Mouse (Mus musculus) layer of hippocampus, postnatal 10 days (tissue): ENCODE results near the gene Dctd. TPM values are rescaled to one million over a fixed set of nuclear protein-coding genes. Genes with fewer than 3 reads are reported as not detected.
A peak's percentile ranks its signal among the peaks of the same experiment; 100 is the strongest.

ENCODE experiments used
- DNase-seq, 2 experiments: peaks; one replicate each; pipeline ENCODE4 v3.0.0; 2021; ENCODE audit warnings: low spot score in 2 of 2
- long read RNA-seq: library from polyadenylated mRNA; stranded (forward); transcript quantifications from one replicate; pipeline ENCODE4 v2.0.0, GENCODE M21; 2023
- total RNA-seq, 2 experiments: library from RNA; stranded (reverse); gene quantifications; 2 replicates each; pipeline ENCODE4 v1.2.3; 2021

Dctd gene
- total RNA-seq: 1 to 10 TPM; 8.5 to 9.3 TPM
- long read RNA-seq, partial matches to known transcripts: 1 of 7 reads
- long read RNA-seq, other reads (novel, unspliced or antisense): 4 of 7 reads

GRCm38 (mm10) chr8:48098792-48099191 lies at the start of gene Dctd:
Gene Dctd (plus strand): TSS chr8:48099092.
- DNase-seq: no peak

GRCm38 (mm10) chr8:48053611-48054010 lies 45.3 kb upstream of the Dctd start:
- no peak for DNase-seq

- no peak for DNase-seq
These were observed 35.3 kb upstream of the Dctd start for GRCm38 (mm10) chr8:48063526-48064072.

- DNase-seq: no peak
These were observed 24.7 kb upstream of the Dctd start for GRCm38 (mm10) chr8:48074149-48074548.

GRCm38 (mm10) chr8:48082343-48082742 lies 16.5 kb upstream of the Dctd start:
- no peak for DNase-seq

- DNase-seq: no peak
These were observed 8.2 kb upstream of the Dctd start for GRCm38 (mm10) chr8:48090661-48091060.

GRCm38 (mm10) chr8:48095378-48095777 lies 3.5 kb upstream of the Dctd start:
- no peak for DNase-seq

- peak; percentile 79 to 89 for DNase-seq
These were observed 1.6 kb upstream of the Dctd start for GRCm38 (mm10) chr8:48097131-48097794.

- peak in 1 of 2 experiments; percentile 21 for DNase-seq
These were observed 732 bp upstream of the Dctd start for GRCm38 (mm10) chr8:48098081-48098639.

- DNase-seq: no peak
These were observed 1.4 kb downstream of the Dctd start for GRCm38 (mm10) chr8:48100100-48100787.

GRCm38 (mm10) chr8:48109373-48109855 lies 10.5 kb downstream of the Dctd start:
- DNase-seq: no peak

GRCm38 (mm10) chr8:48109856-48110780 lies 11.2 kb downstream of the Dctd start:
- DNase-seq: peak; percentile 47 to 58

GRCm38 (mm10) chr8:48114591-48114990 lies 15.7 kb downstream of the Dctd start:
- DNase-seq: no peak

GRCm38 (mm10) chr8:48122991-48123390 lies 24.1 kb downstream of the Dctd start:
- DNase-seq: no peak

- DNase-seq: no peak
These were observed 26.0 kb downstream of the Dctd start for GRCm38 (mm10) chr8:48124857-48125256.

GRCm38 (mm10) chr8:48126954-48127353 lies 28.1 kb downstream of the Dctd start:
- no peak for DNase-seq

- no peak for DNase-seq
These were observed 31.4 kb downstream of the Dctd start for GRCm38 (mm10) chr8:48130266-48130665.

GRCm38 (mm10) chr8:48133321-48133720 lies 34.4 kb downstream of the Dctd start:
- DNase-seq: no peak

- no peak for DNase-seq
These were observed 38.1 kb downstream of the Dctd start for GRCm38 (mm10) chr8:48136804-48137650.

- DNase-seq: no peak
These were observed 38.7 kb downstream of the Dctd start for GRCm38 (mm10) chr8:48137651-48137937.
